Mouse (Mus musculus): Measurements from ENCODE around the gene Zfp358.
A peak's percentile ranks its signal among the peaks of the same experiment; 100 is the strongest.

Gene Zfp358

DNA sequence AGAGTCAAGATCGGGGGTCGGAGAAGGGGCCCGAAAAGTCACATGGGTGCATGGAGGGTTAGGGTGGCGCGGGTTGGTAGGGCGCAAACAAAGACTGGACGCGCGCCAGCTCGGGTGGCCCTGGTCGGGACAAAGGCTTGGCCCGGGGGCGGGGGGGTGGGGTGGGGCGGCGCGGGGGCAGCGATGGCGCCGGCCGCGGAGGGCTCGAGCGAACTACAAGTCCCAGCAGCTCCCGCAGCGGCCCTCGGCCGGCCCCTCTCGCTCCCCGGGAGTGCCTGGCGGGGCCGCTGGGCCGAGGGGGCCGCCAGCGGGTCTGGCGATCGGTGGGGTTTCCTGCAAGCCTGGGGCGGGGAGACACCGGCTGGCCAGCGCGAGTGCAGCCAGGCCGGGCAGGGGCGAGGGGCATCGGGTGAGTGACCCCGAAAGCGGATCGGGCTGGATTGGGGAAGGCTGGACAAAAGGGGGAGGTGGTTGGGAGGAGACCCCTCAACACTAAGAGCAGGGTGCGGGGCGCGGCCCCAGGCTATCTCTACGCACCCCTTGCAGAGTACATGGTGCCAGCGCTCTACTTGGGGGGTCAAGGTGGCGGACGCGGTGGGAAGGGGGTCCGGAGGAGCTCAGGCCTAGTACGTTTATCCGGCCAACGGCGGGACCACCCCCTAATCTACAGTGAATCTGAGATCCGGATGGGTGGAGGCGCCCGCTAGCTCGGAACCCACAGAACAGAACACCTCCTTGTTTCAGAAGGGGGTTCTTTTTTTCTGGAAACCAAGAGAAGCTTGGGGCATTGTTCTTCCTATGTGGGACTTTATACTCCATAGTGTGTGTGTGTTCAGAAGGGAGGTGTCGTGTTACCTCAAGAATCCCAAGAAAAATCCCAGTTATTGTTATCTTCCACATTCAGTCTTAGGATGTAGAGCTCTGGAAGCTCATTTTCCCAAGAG is at the start of gene Zfp358:
Zfp358 (plus strand) TSS at position 238 of the 944 bp plus-strand sequence.
- DNase-seq, result peak; percentile 71

DNA sequence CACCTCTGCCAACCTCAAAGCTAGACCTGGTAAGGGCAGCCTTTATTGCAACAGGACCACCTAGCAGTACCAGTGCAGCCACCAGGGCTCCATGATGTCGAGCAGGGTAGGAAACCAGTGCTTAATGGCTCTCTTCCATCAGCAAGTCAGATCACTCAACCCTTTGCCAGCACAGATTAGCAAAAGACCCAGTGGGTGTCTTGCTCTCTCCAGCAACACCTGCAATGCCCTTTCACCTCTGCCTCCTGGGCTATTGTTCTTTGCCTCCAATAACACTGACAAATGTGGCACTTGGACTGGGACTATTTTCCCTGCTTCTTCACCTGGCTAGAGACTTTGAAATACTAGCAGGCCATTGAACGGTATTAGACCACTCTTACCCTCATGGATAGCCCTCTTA is 43.7 kb upstream of the Zfp358 start:
- no peak for DNase-seq

DNA sequence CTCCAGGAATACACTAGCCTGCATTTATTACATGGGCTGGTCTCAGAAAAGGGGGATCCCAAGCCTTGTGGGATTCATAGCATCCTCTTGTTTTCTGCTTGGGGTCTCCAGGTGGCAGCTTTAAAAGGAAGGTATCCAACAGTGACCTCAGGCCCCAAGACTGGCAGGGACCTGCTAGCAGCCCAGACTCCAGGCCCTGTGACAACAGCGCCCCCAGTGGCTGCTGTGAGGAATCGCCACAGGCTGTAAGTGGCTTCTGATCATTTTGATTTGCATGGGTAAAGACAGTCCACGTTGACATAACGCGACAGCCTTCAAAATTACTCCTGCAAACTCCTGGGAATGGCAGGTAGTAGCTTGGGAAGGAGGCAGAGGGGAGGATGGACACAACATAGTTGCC is 42.3 kb upstream of the Zfp358 start:
- peak; percentile 45 for DNase-seq

DNA sequence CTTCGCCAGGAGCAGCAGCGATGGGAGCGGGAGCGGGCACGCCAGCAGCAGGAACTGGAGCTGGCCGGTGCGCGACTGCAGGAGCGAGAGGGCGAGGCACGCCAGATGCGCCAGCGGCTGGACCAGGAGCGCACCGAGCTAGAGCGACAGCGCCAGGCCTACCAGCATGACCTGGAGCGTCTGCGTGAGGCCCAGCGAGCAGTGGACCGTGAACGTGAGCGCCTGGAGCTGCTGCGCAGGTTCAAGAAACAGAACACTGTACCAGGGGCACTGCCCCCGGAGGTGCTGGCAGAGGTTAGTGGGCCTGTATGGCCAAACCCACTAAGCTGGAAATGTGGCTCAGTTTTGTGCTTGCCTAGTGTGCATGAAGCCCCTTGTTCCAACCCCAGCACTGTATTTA is 40.9 kb upstream of the Zfp358 start:
- peak; percentile 40 for DNase-seq

DNA sequence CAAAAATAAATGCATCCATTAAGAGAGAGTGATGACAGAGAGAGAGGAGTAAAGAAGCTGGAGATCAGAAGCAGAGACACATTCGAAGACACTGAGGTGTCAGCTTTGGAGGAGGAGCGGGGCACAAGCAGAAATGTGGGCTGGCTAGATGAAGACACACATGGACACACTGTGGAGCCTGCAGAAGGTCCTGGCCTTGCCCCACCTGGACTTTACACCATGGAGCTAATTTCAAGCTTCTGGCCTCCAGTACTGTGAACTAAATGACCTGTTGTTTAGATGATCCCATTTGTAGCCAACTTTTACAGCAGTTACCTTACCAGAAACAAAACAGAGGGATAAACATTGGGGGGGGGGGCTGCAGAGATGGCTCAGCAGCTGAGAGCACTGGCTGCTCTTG is 29.7 kb upstream of the Zfp358 start:
- DNase-seq, result no peak

DNA sequence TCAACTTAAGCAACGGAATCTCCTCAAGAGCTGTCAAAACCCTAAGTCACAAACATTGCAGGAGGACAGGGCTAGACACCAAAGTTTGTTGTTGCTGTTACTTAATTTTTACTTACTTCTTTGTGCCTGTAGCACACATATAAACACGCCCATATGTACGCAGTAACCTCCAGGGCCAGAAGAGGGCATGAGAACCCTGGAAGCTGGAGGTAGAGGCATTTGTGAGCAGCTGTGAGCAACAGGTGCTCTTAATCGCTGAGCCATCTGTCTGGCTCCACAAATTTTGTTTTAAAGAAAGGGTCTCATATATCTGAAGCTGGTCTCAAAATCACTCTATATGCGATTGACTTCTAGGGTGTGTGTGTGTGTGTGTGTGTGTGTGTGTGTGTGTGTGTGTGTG is 28.6 kb upstream of the Zfp358 start:
- peak; percentile 37 for DNase-seq

DNA sequence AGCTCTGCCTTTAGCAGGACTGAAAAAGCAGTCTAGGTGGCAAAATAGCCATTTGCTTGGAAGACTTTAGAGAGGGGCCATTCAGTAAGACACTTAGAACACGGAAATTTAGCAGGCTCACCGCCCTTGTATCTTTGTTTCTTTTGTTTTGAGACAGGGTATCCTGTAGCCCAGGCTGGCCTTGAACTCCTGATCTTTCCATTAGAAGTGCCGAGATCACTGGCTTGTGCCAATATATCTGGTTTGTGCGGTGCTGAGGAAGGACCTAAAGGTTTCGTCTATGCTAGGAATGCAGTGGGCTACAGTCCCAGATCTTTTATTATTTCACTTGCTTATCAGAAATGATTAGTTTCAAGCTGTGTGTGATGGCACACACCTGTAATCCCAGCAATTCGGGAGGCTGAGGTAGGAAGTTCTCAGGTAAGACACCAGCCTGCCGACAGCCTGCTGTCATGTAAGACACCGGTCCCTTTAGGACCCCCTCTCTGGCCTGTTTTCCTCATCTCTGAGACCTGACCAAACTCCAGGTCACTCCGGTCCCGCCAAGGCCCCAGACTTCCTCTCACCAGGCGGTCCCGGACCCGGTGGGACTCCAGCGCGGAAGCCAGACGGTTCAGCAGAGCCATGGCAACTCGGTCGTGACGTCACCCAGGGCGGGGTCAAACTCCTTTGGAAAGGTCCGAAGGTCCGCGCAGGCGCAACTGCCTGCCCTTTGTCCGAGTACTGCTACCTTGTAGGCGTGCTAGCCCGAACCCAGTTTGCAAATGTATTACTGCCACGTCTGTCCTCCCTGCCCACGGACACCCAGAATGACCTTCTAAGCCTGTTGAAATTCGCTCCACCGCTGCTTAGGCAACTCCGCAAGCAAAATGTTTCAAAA is 25.7 kb upstream of the Zfp358 start, which contains the start of gene Pex11g:
Pex11g (minus strand) TSS at position 675 of the 880 bp plus-strand sequence.
- DNase-seq, result peak; percentile 100

DNA sequence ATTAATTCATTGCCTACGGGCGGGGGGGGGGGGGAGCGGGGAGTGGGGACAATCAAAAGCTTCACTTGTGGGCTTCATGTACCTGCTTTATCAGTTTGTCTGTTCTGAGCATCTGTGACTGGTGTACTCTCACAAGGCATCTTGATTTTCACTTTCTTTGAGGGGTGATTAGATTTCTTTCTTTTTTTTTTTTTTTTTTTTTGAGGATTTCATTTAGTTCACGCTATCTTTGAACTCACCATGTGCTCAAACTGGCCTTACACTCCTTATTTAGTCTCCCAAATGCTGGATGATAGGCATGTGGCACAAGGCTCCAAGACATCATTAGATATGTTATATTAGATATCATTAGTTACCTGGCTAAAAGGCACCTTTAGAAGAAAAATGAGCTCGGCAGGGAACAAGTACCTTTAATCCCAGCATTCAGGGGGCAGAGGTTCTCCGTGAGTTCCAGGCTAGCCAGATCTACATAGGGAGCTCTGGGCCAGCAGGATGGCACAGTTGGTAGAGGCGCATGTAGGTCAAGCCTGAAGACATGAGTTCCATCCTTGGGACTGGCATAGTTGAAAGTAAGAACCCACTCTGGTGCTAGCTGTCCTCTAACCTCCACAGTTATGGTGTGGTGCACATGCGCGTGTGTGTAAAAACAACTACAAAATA is 24.9 kb upstream of the Zfp358 start:
- no peak for DNase-seq

DNA sequence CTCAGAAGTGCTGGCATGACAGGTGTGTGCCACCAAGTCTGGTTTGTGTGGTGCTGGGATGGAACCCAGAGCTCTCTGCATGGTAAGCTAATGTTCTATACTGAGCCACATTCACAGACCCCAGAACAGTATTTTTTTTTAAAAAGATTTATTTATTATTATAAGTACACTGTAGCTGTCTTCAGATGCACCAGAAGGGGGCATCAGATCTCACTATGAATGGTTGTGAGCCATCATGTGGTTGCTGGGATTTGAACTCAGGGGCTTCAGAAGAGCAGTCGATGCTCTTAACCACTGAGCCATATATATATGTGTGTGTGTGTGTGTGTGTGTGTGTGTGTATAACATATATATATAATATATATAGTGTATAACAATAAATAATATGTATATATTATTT is 24.1 kb upstream of the Zfp358 start:
- no peak for DNase-seq

DNA sequence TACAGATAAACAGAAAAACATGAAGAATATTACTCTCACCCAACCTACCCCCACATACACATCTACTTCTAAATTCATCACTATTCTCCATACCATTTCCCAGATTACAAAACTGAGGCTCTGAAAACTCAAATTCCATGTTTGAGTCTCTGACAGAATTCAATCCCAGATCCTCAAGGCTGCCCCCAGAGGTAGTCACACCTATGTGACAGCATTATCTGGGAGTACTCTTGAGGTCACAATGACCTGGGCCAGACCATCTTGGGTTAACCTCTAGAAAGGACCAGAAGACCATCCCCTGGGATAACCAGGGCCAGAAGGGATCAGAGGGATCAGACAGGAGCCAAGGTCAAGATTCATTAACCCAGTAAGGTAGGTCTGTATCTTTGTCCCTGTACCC is 22.4 kb upstream of the Zfp358 start, which contains the start of gene Tex45:
Tex45 (plus strand) TSS at position 301 of the 400 bp plus-strand sequence.
- no peak for DNase-seq

DNA sequence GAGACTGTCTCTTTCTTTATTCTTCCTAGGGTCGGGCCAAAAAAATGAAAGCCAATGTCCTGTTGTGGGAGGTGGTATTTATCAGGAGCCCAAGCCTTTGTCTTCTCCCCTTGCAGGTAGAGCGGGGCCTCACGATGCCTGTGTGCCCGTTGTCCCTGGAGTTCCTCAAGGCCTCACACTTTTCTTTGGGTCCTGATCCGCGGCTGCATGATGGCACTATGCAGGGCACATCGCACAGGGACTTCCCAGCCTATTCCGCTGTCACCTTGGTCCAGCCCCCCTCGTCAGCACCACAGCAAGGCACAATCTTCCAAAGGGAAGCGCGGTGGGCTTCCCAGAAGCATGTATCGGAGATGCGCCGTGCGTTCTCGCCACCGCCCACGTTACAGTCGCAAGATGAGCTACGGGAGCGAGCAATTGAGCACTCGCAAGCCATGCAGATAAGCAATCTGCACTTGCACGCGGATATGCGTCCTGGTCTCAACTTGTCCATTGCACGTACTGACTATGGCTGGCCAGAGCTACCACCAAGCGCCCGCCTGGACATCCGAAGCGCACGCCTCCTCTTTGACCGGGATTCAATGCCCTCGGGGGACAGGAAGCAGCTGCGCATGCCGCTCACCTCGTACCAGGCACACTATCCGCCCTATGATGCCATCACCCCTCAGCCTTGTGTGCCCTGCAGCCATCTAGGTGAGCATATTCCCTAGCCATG is 17.1 kb upstream of the Zfp358 start:
- no peak for DNase-seq

DNA sequence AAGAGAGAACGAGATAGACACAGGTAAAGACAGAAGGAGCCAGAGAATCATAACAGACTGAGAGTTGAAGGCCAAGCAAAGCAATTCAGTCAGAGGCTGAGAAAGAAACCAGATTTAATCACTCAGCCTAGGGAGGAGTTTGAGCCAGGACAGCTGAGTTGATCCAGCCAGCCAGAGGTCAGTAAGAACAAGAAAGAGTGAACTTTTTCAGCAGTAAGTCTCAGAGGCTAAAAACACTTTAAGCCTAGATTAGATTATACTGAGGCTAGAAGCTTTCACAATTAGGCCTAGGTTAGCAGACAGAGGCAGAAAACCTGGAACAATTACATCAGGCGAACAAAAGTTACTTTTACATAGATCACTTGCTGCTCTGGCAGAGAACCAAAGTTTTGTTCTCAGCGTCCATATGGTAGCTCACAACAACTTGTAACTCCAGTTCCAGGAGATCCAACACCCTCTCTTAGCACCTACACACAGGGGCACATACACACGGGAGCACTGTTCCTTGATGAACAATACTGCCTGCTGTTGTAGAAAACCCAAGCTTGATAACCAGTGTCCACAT is 12.6 kb upstream of the Zfp358 start:
- DNase-seq, result no peak

DNA sequence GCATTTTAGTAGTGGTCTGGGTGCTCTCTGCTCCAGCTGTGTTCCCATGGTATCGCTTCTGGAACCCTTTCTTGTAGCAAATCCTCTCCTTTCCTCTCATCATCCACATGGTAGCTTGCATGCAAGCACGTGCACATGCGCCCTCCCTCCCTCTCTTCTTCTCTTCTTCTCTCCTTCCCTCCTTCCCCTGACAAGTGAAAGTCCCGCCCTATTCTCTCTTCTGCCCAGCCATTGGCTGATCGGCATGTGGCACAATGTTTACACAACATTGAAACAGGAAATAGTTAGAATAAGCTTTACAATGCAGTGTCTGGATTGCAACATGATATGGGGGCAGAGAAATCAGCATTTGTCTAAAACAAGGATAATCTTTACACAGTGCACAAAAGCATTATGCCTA is 11.3 kb upstream of the Zfp358 start:
- DNase-seq, result no peak

DNA sequence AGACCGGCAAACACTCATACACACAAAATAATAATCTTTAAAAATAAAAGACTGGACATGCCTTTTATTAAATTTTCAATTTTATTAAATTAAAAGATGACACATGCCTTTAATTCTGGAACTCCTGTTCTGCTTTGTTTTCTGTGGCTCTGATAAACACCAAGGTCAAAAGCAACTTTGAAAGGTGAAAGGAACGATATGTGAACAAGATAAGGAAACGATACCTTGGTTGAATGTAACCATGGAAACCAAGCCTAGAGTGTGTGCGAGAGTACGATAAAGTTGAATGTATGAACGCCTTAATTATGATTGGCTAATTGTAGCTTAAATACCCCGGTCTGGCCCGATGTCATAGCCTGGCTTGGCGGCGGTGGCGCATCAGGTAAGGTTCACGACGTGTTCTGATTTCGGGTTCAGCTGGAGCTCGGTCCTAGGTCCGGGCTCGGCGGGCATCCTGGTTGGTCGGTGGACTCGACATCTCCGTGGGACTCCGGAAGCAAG is 10.6 kb upstream of the Zfp358 start:
- no peak for DNase-seq

DNA sequence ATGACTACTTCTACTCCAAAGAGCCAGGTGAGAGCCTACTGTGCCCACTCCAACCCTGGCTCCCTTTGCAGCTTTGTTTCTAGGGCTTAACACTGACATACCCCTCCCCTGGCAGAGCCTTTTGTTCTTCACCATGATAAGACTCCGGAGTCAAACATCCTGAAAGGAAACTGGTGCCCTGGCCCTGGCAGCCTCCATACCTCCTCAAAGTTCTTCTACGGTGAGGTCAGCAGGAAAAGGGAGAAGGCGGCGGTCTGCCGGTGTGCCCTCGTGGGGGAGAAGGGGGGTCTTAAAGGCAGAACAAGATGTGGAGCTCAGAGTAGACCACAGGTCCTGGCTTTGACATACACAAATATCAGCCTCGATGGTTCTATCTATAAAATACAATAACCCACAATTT is 9.4 kb upstream of the Zfp358 start:
- no peak for DNase-seq

DNA sequence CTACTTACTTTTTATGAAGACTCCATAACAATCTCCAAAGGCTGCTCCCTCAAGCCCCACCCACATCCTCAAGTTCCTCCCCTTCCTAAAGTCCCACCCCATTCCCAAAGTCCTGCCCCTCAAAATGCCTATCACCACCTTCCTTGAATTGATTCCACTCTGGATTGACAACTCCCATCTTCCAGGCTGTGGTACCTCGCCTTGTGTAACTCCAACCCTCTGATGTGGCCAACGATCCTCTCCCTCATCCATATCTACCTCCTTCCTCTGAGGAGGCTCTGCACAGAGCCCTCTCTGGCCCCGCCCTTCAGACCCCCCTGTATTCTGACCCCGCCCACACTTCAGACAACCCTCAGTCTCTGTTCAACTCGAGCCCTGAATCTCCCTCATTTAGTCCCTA is 7.7 kb upstream of the Zfp358 start:
- no peak for DNase-seq

DNA sequence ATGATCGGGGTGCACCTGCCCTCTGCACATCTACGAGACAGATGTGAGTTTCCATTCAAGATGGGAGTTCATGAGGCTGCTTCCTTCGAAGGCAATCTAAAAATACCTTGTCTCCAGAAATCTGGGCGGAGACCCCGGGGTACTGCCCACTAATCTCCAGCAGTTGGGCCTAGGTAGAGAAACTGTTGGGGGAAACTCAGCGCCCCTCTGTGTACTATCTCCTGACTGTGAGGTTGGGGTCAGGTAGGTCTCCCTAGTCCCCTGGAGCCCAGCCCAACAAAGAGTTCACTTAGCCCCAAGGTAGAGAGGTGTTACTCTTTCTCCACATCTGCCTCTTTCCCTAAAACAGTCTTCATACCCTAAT is 889 bp downstream of the Zfp358 start:
- no peak for DNase-seq

DNA sequence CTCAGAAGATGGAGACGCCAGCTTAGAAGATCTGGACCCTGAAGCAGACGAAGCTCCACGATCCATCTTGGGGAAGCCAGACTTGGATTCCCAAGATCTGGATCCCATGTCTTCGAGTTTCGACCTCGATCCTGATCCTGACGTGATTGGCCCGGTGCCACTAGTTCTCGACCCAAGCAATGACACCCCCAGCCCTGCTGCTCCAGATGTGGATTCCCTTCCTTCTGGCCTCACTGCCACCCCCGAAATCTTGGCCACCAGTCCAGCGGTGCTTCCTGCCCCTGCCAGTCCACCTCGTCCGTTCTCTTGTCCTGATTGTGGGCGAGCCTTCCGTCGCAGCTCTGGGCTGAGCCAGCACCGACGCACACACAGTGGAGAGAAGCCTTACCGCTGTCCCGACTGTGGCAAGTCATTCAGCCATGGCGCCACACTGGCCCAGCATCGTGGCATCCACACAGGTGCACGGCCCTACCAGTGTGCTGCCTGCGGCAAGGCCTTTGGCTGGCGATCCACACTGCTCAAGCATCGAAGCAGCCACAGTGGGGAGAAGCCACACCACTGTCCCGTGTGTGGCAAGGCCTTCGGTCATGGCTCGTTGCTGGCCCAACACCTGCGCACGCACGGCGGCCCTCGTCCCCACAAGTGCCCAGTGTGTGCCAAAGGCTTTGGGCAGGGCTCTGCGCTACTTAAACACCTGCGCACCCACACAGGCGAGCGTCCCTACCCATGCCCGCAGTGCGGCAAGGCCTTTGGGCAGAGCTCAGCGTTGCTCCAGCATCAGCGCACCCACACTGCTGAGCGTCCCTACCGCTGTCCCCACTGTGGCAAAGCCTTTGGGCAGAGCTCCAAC is 2.9 kb downstream of the Zfp358 start:
- DNase-seq, result no peak

DNA sequence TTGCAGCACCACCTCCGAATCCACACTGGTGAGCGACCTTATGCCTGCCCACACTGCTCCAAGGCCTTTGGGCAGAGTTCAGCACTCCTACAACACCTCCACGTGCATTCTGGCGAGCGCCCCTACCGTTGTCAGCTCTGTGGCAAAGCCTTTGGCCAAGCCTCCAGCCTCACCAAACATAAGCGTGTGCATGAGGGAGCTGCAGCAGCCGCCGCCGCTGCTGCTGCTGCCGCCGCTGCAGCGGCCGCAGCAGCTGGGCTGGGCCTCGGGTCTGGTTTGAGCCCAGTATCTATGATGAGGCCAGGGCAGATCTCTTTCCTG is 3.5 kb downstream of the Zfp358 start:
- DNase-seq, result no peak

DNA sequence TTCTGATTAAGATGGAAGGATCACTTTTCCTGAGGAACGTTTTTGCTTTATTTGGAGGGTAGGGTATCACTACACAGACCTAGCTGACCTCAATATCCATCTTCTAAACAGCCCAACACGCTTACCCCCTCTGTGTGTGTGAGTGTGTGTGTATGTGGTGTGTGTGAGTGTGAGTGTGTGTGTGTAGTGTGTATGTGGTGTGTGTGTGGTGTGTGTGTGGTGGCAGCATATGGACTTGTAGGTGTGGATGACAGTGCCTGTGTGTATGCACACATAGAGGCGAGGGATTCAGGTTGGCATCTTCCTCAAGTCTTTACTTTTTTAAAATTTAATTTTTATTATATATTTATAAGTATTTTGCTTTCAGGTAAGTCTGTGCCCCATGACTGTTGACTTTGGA is 5.6 kb downstream of the Zfp358 start:
- no peak for DNase-seq

DNA sequence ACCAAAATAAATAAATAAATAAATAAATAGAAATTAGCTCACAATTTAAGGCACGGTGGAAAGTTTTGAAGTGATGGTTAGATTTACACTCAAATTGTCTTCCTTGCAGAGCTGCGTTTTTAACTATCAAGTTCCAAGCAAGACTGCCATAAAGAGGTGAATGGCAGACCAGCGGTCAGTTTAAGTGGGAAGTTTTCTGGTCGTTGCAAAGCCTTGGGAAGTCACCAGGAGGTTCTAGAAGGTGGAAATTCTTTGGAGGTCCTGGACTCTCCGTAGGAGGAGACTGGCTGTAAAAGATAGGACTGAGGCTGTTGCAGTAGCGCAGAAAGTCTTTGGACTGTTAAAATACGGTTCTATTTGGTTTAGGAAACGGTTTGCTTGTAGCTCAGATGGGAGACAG is 6.8 kb downstream of the Zfp358 start:
- no peak for DNase-seq

Data from kidney, adult 18-20 months (tissue).